Mouse (Mus musculus) mature B cell (primary cell): Measurements from ENCODE around the gene Gm20671.
"Not testable (repeated sequence)": the region's sequence is repeated elsewhere in the genome, so short reads cannot be mapped to it uniquely, and the experiment has no call there.

Experiments used
- in situ Hi-C: fragments of 300-500 bp; cut with MboI; formaldehyde crosslinking; loops from 2 replicates; pipeline ENCODE4 v1.14.3; 2019

Gm20671 gene

GRCm38 (mm10) chr5:32733892-32734291 lies 93.0 kb downstream of the Gm20671 start:
- in situ Hi-C loops: not testable (repeated sequence)

GRCm38 (mm10) chr5:32728851-32729250 lies 98.1 kb downstream of the Gm20671 start:
- in situ Hi-C loops: no loop called here

GRCm38 (mm10) chr5:32728300-32728699 lies 98.6 kb downstream of the Gm20671 start:
- in situ Hi-C loops: no loop called here

DNA sequence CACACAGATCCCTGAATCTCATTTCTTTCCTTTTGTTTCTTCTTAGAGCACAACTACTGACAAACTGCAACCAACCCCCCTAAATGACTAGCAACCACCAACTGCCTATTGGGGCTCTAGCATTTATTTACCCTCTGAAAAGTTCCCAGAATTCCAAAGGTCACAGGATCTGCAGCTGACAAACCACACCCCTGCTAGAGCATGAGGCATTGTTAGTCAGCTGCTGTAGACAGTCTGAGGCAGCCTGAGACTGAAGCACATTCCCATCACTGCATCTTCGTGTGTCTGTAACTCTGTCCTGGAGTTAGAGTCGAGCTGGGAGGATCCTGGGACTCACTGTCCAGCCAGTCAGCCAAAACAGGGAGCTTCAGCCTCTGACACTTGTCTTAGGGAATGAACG lies 101.5 kb downstream of the Gm20671 start:
- in situ Hi-C loops: not testable (repeated sequence)

GRCm38 (mm10) chr5:32723981-32724380 lies 102.9 kb downstream of the Gm20671 start:
- in situ Hi-C loops: no loop called here

DNA sequence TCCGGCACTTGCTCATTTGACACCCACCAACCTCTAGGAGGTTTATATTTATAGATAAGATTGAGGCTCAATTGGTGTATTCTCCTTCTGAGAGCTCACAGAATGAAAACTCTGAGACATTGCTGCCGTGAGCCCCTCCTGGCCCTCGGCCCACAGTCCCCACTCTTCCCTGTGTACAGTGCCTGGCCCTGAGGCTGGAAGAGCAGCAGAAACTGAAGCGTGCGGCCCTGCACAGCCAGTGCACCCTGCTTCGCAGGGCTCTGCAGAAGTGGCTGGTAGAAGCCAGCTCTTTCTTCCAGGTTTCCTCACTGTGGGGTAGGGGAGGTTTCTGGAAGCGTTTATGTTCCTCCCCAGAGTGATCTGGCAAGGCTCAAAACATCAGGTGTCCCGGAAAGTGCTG lies 104.2 kb downstream of the Gm20671 start:
- in situ Hi-C loops: not testable (repeated sequence)

DNA sequence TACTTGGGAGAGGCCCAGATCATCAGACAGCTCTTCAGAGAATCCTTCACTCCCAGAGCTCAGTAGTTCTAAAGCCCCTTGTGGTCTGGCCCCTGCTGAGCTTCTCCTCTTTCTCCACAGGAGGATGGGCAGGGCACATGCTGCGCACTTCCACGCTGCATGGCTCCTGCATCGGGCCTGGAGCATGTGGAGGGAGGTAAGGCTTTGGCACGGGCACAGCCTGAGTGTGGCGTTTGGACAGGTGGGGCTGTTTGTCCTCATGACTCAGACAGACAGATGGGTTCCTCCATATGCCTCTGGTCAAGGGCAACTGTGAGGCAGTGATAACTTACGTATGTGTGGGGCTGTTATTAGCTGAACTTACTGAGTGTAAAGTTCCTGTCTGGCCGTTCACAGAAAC lies 104.6 kb downstream of the Gm20671 start:
- in situ Hi-C loops: no loop called here

DNA sequence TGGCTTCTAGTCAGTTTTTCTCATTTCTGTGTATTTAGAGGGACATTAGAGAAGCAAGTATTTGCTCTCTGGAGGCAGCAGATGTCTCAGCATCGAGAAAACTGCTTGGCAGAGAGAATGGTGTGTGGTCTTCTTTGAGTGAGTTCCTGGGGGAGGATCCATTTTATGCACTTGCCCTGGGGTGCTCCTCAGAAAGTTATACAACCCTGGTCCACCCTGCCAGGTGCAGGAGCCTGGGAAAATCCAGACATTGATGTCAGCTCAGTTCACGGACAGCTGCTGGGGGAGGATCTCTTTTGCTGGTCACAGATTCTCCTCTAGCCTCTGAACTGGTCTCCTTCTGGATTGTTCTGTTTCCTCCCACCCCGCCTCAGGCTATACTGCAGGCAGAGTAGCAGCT lies 105.6 kb downstream of the Gm20671 start:
- in situ Hi-C loops: no loop called here

- in situ Hi-C loops: no loop called here
These were observed 106.5 kb downstream of the Gm20671 start for GRCm38 (mm10) chr5:32720416-32720815.

DNA sequence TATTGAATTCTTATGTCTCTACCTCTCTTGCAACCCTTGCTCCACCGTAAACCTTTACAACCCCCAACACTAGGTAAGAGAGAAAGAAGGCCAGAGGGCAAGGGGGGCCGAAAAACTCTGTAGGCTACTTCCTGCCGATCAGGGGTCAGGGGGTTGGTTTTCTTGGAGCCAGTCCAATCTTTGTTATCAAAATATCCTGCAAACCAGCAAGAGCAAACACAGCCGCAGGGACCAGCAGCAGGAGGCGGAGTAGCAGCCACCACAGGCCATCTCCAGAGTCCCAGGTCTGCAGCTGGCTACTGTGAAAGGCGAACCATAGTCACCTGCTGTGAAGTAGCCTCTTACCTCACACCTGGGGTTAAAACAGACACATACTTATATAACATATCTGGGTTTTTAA lies 108.0 kb downstream of the Gm20671 start:
- in situ Hi-C loops: no loop called here

DNA sequence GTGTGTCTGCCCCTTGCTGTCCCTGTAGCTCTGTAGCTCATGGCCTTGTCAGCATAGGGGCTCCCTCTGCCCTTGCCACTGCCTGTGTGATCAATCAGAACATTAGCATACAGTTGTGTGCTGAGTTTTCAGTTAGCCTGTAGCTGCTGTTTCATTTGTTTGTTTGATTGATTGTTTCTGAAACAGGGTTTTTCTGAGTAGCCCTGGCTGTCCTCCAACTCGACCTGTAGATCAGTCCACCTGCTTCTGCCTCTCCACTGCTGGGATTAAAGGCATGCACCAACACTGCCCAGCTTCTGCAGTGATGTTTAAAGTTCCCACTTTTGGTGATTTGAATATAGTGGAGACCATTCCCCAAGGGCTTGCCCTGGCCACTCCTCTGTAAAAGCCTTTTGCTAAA lies 109.2 kb downstream of the Gm20671 start:
- in situ Hi-C loops: no loop called here

- in situ Hi-C loops: no loop called here
These were observed 113.0 kb downstream of the Gm20671 start for GRCm38 (mm10) chr5:32713703-32714467.

DNA sequence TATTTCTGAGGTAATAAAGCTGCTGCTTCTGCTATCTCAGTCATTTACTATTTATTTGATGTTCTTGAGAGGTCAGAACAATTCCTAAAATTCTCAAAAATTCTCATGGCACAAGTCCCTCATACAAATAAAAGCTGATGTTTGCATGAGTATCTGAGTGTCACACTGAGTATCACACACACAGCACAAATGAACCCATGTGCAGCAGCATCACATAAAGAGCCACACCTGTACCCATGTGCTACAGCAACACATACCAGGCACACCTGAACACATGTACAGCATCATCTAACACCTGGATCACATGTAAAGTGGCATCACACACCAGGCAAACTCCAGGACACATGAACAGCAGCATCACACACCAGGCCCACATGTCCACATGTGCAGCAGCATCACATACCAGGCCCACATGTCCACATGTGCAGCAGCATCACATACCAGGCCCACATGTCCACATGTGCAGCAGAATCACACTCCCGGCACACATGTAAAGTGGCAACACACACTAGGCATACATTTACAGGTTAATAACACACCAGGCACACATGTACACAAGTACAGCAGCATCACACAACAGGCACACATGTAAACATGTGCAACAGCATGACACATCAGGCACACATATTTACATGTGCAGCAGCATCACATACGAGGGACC lies 113.7 kb downstream of the Gm20671 start:
- in situ Hi-C loops: no loop called here

- in situ Hi-C loops: no loop called here
These were observed 114.5 kb downstream of the Gm20671 start for GRCm38 (mm10) chr5:32712221-32713041.

- in situ Hi-C loops: no loop called here
These were observed 115.4 kb downstream of the Gm20671 start for GRCm38 (mm10) chr5:32711485-32711884.

DNA sequence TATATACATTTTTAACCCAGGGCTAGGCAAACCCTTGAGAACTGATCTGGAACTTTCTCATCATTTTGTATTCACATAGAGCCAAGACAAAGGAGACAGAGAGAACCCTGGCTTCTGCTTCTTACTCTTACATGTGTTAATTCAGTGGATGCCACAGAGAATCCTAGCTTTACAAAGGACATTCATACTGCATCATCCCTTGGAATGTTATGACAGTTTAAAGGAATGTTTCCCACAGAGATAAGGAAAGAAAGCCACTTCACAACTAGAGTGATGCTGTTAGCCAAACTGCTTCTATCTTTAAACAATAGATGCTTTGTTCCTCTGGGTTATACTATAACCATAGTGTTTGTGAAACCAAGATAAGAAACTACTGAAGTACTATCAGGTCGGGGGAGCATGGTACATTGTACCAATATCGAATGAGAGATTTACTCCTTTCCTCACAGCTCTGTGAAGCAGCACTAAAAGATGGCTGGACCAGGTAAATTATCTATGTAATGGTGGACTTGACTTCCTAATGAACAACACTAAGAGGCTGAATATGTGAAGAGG lies 120.6 kb downstream of the Gm20671 start:
- in situ Hi-C loops: no loop called here

DNA sequence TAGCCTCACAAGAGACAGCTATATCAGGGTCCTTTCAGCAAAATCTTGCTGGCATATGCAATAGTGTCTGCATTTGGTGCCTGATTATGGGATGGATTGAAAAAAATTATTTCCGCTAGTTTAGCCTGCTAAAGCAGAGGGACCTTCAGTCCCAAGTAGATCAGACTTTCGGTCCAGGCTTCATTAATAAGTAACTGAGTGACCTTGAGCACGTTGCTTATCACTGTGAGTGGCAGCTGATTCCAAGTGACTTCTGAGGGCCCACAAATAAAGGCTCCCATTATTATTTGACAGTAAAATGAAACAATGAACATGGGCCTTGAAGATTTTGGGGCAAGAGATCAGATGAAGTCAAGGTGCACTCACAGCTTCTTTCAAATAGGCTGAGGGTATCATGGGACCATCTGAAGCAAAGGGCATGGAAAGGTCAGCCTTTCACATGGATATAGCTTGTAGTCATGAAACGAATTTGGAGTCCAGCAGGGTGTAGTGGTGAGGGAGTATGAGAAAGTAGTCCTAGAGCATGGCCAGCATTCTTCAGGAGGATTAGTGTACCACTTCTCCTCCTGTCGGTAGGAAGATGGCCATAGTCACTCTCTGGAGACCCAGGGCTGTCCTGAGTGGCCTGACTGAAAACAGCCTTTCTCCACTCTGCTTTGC lies 129.6 kb downstream of the Gm20671 start:
- in situ Hi-C loops: no loop called here

GRCm38 (mm10) chr5:32693411-32693810 lies 133.5 kb downstream of the Gm20671 start:
- in situ Hi-C loops: no loop called here
